Mouse (Mus musculus) megakaryocyte, embryonic 14.5 days (primary cell): Measurements from ENCODE around the gene Ubqlnl. TPM values are rescaled to one million over a fixed set of nuclear protein-coding genes. Genes with fewer than 3 reads are reported as not detected.
A peak's percentile ranks its signal among the peaks of the same experiment; 100 is the strongest.

Experiments used
- H3K27me3 ChIP-seq: replicated peaks from 2 replicates; pipeline ENCODE3; 2012; ENCODE audit warnings: inconsistent platforms
- H3K36me3 ChIP-seq: replicated peaks from 2 replicates; pipeline ENCODE3; 2012; ENCODE audit warnings: low read length, inconsistent platforms, mixed read lengths
- H3K4me1 ChIP-seq: 2 replicates; pipeline ENCODE4 v1.6.1; 2012; ENCODE audit warnings: inconsistent platforms
- H3K4me3 ChIP-seq: replicated peaks from 2 replicates; pipeline ENCODE3; 2012; ENCODE audit warnings: moderate library complexity, mild to moderate bottlenecking, inconsistent platforms
- H3K9me3 ChIP-seq: 2 replicates; pipeline ENCODE4 v1.6.1; 2012; ENCODE audit warnings: inconsistent platforms
- FLI1 ChIP-seq: IDR thresholded peaks from 2 replicates; pipeline ENCODE4 v1.6.1; 2012; ENCODE audit warnings: low read length, inconsistent platforms, mixed read lengths
- GATA1 ChIP-seq: IDR thresholded peaks from 3 replicates; pipeline ENCODE4 v1.6.1; 2012; ENCODE audit warnings: mixed read lengths, low read length, inconsistent platforms, borderline replicate concordance
- polyA plus RNA-seq: library from polyadenylated mRNA; stranded (reverse); fragments of >175 nt; gene quantifications from 2 replicates; pipeline ENCODE4 v1.2.3, GENCODE M21; 2012; ENCODE audit warnings: low replicate concordance; ENCODE audit not compliant: insufficient read depth

Gene Ubqlnl
- polyA plus RNA-seq, 1 experiment: 0.06 TPM

GRCm38 (mm10) chr7:104137305-104137704, 13.1 kb downstream of the Ubqlnl start, which contains the start of gene Olfr643:
TSS of gene Olfr643 (minus strand) at chr7:104137405.
- Histone ChIP-seq H3K27me3 (peaks cover 3% of the 10 kb centered on the region), H3K36me3 (no peaks in the 10 kb centered on the region), H3K9me3 (no peaks in the 10 kb centered on the region), H3K4me1 (no peaks in the 10 kb centered on the region; the same call in 1 of the 2 replicates), H3K4me3 (no peak within 1 kb of the TSS)
- TF ChIP-seq GATA1 (no peak), FLI1 (no peak)

- TF ChIP-seq FLI1 (no peak), GATA1 (no peak)
- Histone ChIP-seq H3K9me3 (no peaks in the 10 kb centered on the region), H3K4me3 (peak within 1 kb of the TSS; percentile 19), H3K27me3 (no peaks in the 10 kb centered on the region), H3K4me1 (no peaks in the 10 kb centered on the region; the same call in 1 of the 2 replicates), H3K36me3 (no peaks in the 10 kb centered on the region)
These were observed 20.6 kb downstream of the Ubqlnl start, which contains the start of gene Ubqln5 for GRCm38 (mm10) chr7:104129726-104130125. TSS of gene Ubqln5 (minus strand) at chr7:104129826.

GRCm38 (mm10) chr7:104104757-104104972, 45.7 kb downstream of the Ubqlnl start, which contains the start of gene Olfr646:
TSS of gene Olfr646 (plus strand) at chr7:104104873.
- Histone ChIP-seq H3K4me3 (peak within 1 kb of the TSS; percentile 69), H3K4me1 (peaks cover 34% of the 10 kb centered on the region), H3K9me3 (no peaks in the 10 kb centered on the region), H3K27me3 (no peaks in the 10 kb centered on the region), H3K36me3 (no peaks in the 10 kb centered on the region)
- TF ChIP-seq GATA1 (no peak), FLI1 (no peak)

GRCm38 (mm10) chr7:104103913-104104756, 46.2 kb downstream of the Ubqlnl start:
- Histone ChIP-seq H3K36me3 (no peaks in the 10 kb centered on the region), H3K4me1 (peaks cover 34% of the 10 kb centered on the region), H3K4me3 (peak overlapping the region; percentile 69), H3K9me3 (no peaks in the 10 kb centered on the region), H3K27me3 (no peaks in the 10 kb centered on the region)
- no peak for TF ChIP-seq FLI1
- peak; percentile 72; the same call in 1 of the 3 replicates for TF ChIP-seq GATA1

Other genes starting within 250 kb of the Ubqlnl start
- gene Olfr65, start 247.1 kb downstream of the Ubqlnl start, polyA plus RNA-seq: not detected in 2 replicates
- gene Olfr631, start 221.7 kb downstream of the Ubqlnl start, polyA plus RNA-seq: not detected in 2 replicates
- not detected in 2 replicates for gene Olfr632, start 216.2 kb downstream of the Ubqlnl start, polyA plus RNA-seq
- not detected in 2 replicates for gene Olfr633, start 206.1 kb downstream of the Ubqlnl start, polyA plus RNA-seq
- not detected in 2 replicates for gene Olfr635, start 179.4 kb downstream of the Ubqlnl start, polyA plus RNA-seq
- not detected in 2 replicates for gene Olfr638, start 151.8 kb downstream of the Ubqlnl start, polyA plus RNA-seq
- gene Olfr639, start 133.3 kb downstream of the Ubqlnl start, polyA plus RNA-seq: not detected in 2 replicates
- not detected in 2 replicates for gene Olfr640, start 125.0 kb downstream of the Ubqlnl start, polyA plus RNA-seq
- gene Olfr641, start 115.1 kb downstream of the Ubqlnl start, polyA plus RNA-seq: not detected in 2 replicates
- not detected in 2 replicates for gene Olfr642, start 97.9 kb downstream of the Ubqlnl start, polyA plus RNA-seq
- gene 4930516K23Rik, start 89.1 kb downstream of the Ubqlnl start, polyA plus RNA-seq: 0.04 TPM in 1 of 2 replicates, not detected in the other
- gene Olfr644, start 78.7 kb downstream of the Ubqlnl start, polyA plus RNA-seq: not detected in 2 replicates
- gene Olfr645, start 65.1 kb downstream of the Ubqlnl start, polyA plus RNA-seq: not detected in 2 replicates
- gene Olfr646, start 45.7 kb downstream of the Ubqlnl start, polyA plus RNA-seq: 0.13 TPM in 1 of 2 replicates, not detected in the other
- gene Ubqln5, start 20.7 kb downstream of the Ubqlnl start, polyA plus RNA-seq: not detected in 2 replicates
- not detected in 2 replicates for gene Olfr643, start 13.2 kb downstream of the Ubqlnl start, polyA plus RNA-seq
- not detected in 2 replicates for gene Ubqln3, start 7.3 kb downstream of the Ubqlnl start, polyA plus RNA-seq
- not detected in 2 replicates for gene Olfm5, start 14.3 kb upstream of the Ubqlnl start, polyA plus RNA-seq
- not detected in 2 replicates for gene Olfr648, start 32.8 kb upstream of the Ubqlnl start, polyA plus RNA-seq
- gene Olfr649, start 45.4 kb upstream of the Ubqlnl start, polyA plus RNA-seq: not detected in 2 replicates
- 0.39 and 1.5 TPM in 2 replicates for gene Trim6, start 68.2 kb upstream of the Ubqlnl start, polyA plus RNA-seq
- 0.30 TPM in 1 of 2 replicates, not detected in the other for gene Trim34a, start 93.9 kb upstream of the Ubqlnl start, polyA plus RNA-seq
- gene Trim5, start 137.5 kb upstream of the Ubqlnl start, polyA plus RNA-seq: 0.08 TPM in 1 of 2 replicates, not detected in the other
- gene Trim12a, start 164.9 kb upstream of the Ubqlnl start, polyA plus RNA-seq: not detected in 2 replicates
- gene Trim34b, start 178.9 kb upstream of the Ubqlnl start, polyA plus RNA-seq: 0.28 TPM in 1 of 2 replicates, not detected in the other
- 0.27 TPM in 1 of 2 replicates, not detected in the other for gene Trim12c, start 202.8 kb upstream of the Ubqlnl start, polyA plus RNA-seq
- 0.04 TPM in 1 of 2 replicates, not detected in the other for gene Trim30b, start 219.3 kb upstream of the Ubqlnl start, polyA plus RNA-seq